Mouse (Mus musculus) cortical plate, adult 2 months (tissue): ENCODE results near the gene Fsd2.
A peak's percentile ranks its signal among the peaks of the same experiment; 100 is the strongest.

ENCODE experiments used
- CTCF ChIP-seq: fragments of 200-500 bp; IDR thresholded peaks from 2 replicates; pipeline ENCODE4 v1.5.1; 2011; ENCODE audit warnings: mild to moderate bottlenecking, control low read depth, low read length; ENCODE audit not compliant: insufficient read depth; ENCODE audit errors: extremely low read depth
- POLR2A ChIP-seq: fragments of 200-500 bp; IDR thresholded peaks from 2 replicates; pipeline ENCODE4 v1.6.1; 2011; ENCODE audit warnings: mild to moderate bottlenecking, low read length, control low read depth; ENCODE audit not compliant: insufficient read depth; ENCODE audit errors: extremely low read depth

GRCm38 (mm10) chr7:81493331-81494021 lies 73.3 kb downstream of the Fsd2 start, which contains the start of gene Ap3b2:
- TF ChIP-seq POLR2A (peak; percentile 78), CTCF (no peak)
